Mouse (Mus musculus) cerebellum, adult 2 months (tissue): Measurements from ENCODE around the gene Trmt61a.

Experiments
- CTCF ChIP-seq: fragments of 200-500 bp; IDR thresholded peaks from 2 replicates; pipeline ENCODE4 v1.5.1; 2011; ENCODE audit warnings: low read depth, mild to moderate bottlenecking, control low read depth, low read length, moderate library complexity, borderline replicate concordance; ENCODE audit not compliant: insufficient read depth
- POLR2A ChIP-seq: fragments of 200-500 bp; IDR thresholded peaks from 2 replicates; pipeline ENCODE4 v1.6.1; 2011; ENCODE audit warnings: low read length, control low read depth, borderline replicate concordance; ENCODE audit not compliant: insufficient read depth

DNA sequence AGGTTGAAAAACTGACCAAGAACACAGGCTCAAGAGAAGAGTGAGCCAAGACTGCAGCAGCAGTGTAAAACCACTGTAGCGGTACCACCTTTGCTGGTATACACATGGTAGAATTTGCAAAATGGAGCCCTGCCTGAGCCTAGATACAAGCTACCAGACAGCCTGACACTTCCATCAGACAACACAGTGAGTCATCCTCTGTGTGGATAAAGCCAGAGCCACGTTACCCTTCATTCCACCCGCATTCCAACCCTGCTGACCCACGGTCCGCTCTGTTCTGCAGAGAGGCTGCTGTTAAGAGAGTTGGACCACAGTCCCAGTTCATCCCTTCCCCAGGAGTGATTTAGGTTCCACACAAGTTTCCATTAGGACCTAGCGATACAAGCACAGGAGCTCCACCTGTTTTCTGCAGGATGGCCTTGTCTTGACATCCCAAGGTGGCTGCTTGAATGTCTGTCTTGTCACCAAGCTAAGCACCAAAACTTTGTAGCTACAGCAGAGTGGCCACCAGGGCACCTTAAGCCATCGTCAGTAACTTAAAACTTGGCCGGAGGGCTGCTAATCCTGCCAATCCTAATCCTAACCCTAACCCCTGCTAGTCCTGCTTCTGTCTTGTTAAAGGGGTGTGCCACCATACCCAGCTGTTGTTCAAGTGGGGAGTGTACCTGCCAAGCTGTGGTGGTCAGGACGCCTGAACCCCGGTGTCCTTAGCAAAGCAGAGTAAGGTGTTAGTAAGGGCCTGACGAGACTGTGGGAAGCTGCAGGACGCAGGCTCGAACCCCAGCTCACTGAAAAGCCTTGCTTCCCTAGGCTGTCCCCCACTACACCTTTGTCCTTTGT, 12.6 kb upstream of the Trmt61a start:
- TF ChIP-seq CTCF (no peak), POLR2A (no peak)
